7 mouse cellular contexts compared by ENCODE assay signal in genomic region chr7:16056459-16057135, GRCm38 (mm10). TPM values are rescaled to one million over a fixed set of nuclear protein-coding genes. Genes with fewer than 3 reads are reported as not detected.
DNase-seq lines count a peak whose midpoint lies in the region; ATAC-seq and TF ChIP-seq lines count a peak whose summit lies in the region.

No protein-coding gene starts in this region.

- peak; percentile 60 for TF ChIP-seq CTCF in left cerebral cortex, adult 2 months (IDR thresholded peaks at IDR 0.05)
- TF ChIP-seq CTCF in stomach, postnatal 0 days (IDR thresholded peaks at IDR 0.05; ENCODE audit: low read depth) = peak; percentile 63

- DNase-seq in left cerebral cortex, adult 2 months (ENCODE audit: extremely low spot score in 1 of 2, low spot score in 2 of 2) = peak in 1 of 2 experiments; percentile 41
- DNase-seq in left cerebral cortex, adult 11 months (ENCODE audit: low spot score) = no peak
- no peak for DNase-seq in ES-E14 (ENCODE audit: low read depth, low spot score)
- DNase-seq in adrenal gland, postnatal 36 days = peak; percentile 49 to 63
- peak; percentile 40 to 42 for DNase-seq in left cerebral cortex, postnatal 36 days (ENCODE audit: low spot score in 2 of 2)
- DNase-seq in stomach, postnatal 0 days (ENCODE audit: low spot score) = peak; percentile 36
- no peak for DNase-seq in ovary, postnatal 10 days (ENCODE audit: low spot score)

- no peaks in the 10 kb centered on the region for H3K27me3 ChIP-seq in stomach, postnatal 0 days (ENCODE audit: control insufficient read depth, insufficient read depth, low read length)

- H3K27ac ChIP-seq in left cerebral cortex, adult 2 months = no peak overlapping the region
- no peak overlapping the region for H3K27ac ChIP-seq in ES-E14 (ENCODE audit: insufficient read depth, low read depth, low read length, poor library complexity, severe bottlenecking)
- H3K27ac ChIP-seq in stomach, postnatal 0 days (replicated peaks) = peak overlapping the region; percentile 78

- no peaks in the 10 kb centered on the region for H3K9me3 ChIP-seq in ES-E14 (ENCODE audit: control insufficient read depth, insufficient read depth, low read depth, low read length)
- no peaks in the 10 kb centered on the region for H3K9me3 ChIP-seq in stomach, postnatal 0 days (ENCODE audit: control insufficient read depth, low read length)

- no peak for ATAC-seq in stomach, postnatal 0 days (ENCODE audit: low FRiP score, low TSS enrichment)

- no peaks in the 10 kb centered on the region for H3K36me3 ChIP-seq in ES-E14 (ENCODE audit: control insufficient read depth, insufficient read depth, low read length, poor library complexity, severe bottlenecking)
- no peaks in the 10 kb centered on the region for H3K36me3 ChIP-seq in stomach, postnatal 0 days (ENCODE audit: control insufficient read depth, insufficient read depth, low read length)

- no peak overlapping the region for H3K9ac ChIP-seq in ES-E14 (ENCODE audit: insufficient read depth, low read depth, low read length, poor library complexity, severe bottlenecking)
- no peak overlapping the region for H3K9ac ChIP-seq in stomach, postnatal 0 days (ENCODE audit: low read length)

- H3K4me1 ChIP-seq in ES-E14 (ENCODE audit: control insufficient read depth in 2 of 2, insufficient read depth in 2 of 2, low read length in 2 of 2, poor library complexity in 1 of 2) = peaks cover 0 to under 1% of the 10 kb centered on the region in 2 experiments; a peak in 1 of 4 replicates
- H3K4me1 ChIP-seq in stomach, postnatal 0 days (replicated peaks; ENCODE audit: control insufficient read depth, insufficient read depth) = no peaks in the 10 kb centered on the region

- 24% methylated on average over 5 of the region's 5 CpGs for WGBS in stomach, postnatal 0 days

- H3K4me3 ChIP-seq in left cerebral cortex, adult 2 months = no peak overlapping the region
- no peak overlapping the region for H3K4me3 ChIP-seq in ES-E14 (ENCODE audit: insufficient read depth in 1 of 2, low read depth in 1 of 2, low read length in 2 of 2, poor library complexity in 1 of 2, severe bottlenecking in 1 of 2)
- no peak overlapping the region for H3K4me3 ChIP-seq in stomach, postnatal 0 days (ENCODE audit: low read depth, low read length)

- TF ChIP-seq EP300 in stomach, postnatal 0 days (optimal IDR thresholded peaks at IDR 0.05) = no peak

- in situ Hi-C loops in ES-E14 (cut with MboI; ENCODE audit: low sequenced_read_pairs in 2 of 2, unreplicated experiment in 2 of 2) = no loop called here

- intact Hi-C loops in left cerebral cortex, adult 2 months (cut with DNase I) = loop anchor here (2.0 kb wide), 1 partner anchor 98 kb away; no protein-coding TSS in a partner anchor
- intact Hi-C loops in left cerebral cortex, postnatal 36 days (cut with DNase I) = no loop called here

- H3K4me2 ChIP-seq in stomach, postnatal 0 days (replicated peaks; ENCODE audit: low read depth) = no peak overlapping the region

TF ChIP-seq in ES-E14, 5 proteins besides CTCF, POLR2A, EP300 and RAD21:
- TF ChIP-seq ZC3H11A (IDR thresholded peaks at IDR 0.05; ENCODE audit: borderline replicate concordance, low read depth, low read length) = peak; percentile 15; the same call in 1 of the 2 replicates
- TF ChIP-seq ZNF384 (IDR thresholded peaks at IDR 0.05; ENCODE audit: low read depth, low read length) = no peak

RNA-seq across cellular contexts. Expression of gene Zfp541, which starts 5.0 kb away (rescaled TPM):
- total RNA-seq in left cerebral cortex, adult 2 months (2021) = under 1 TPM; 0.77 to 0.97 TPM
- 0.36 and 0.53 TPM in 2 replicates for total RNA-seq in ES-E14 (2012; rRNA removed)
- under 1 TPM; 0.10 to 0.13 TPM for total RNA-seq in adrenal gland, postnatal 36 days (2021)
- under 1 TPM; 0.64 to 0.88 TPM for total RNA-seq in left cerebral cortex, postnatal 36 days (2021)
- 0.05 TPM in 2 replicates for polyA plus RNA-seq in stomach, postnatal 0 days (2015; fragmentation: Nextera tagmentation; extraction: Ambion mirVana)

RNA-seq across cellular contexts. Expression of gene Bicra, which starts 8.9 kb away (rescaled TPM):
- 10 to 100 TPM; 14.5 to 15.4 TPM for total RNA-seq in left cerebral cortex, adult 2 months (2021)
- 3.5 and 3.6 TPM in 2 replicates for total RNA-seq in ES-E14 (2012; rRNA removed)
- 1 to 10 TPM; 9.4 to 9.9 TPM for total RNA-seq in adrenal gland, postnatal 36 days (2021)
- total RNA-seq in left cerebral cortex, postnatal 36 days (2021) = 10 to 100 TPM; 11.4 to 17.3 TPM
- polyA plus RNA-seq in stomach, postnatal 0 days (2015; fragmentation: Nextera tagmentation; extraction: Ambion mirVana) = 1.8 and 2.3 TPM in 2 replicates

RNA-seq across cellular contexts. Expression of gene Napa, which starts 41.7 kb away (rescaled TPM):
- 100 to 1,000 TPM; 269 to 280 TPM for total RNA-seq in left cerebral cortex, adult 2 months (2021)
- total RNA-seq in ES-E14 (2012; rRNA removed) = 99.5 and 103 TPM in 2 replicates
- total RNA-seq in adrenal gland, postnatal 36 days (2021) = 100 to 1,000 TPM; 143 to 167 TPM
- total RNA-seq in left cerebral cortex, postnatal 36 days (2021) = 100 to 1,000 TPM; 269 to 307 TPM
- polyA plus RNA-seq in stomach, postnatal 0 days (2015; fragmentation: Nextera tagmentation; extraction: Ambion mirVana) = 136 and 152 TPM in 2 replicates

Comparison
In these comparisons a context has a peak if more than half of its experiments do, and no peak if none do; other contexts are left out.
1. DNase-seq: peak in adrenal gland, postnatal 36 days (2 of 2), left cerebral cortex, postnatal 36 days (2 of 2) and stomach, postnatal 0 days (single experiment); none in left cerebral cortex, adult 11 months (single experiment), ES-E14 (single experiment) and ovary, postnatal 10 days (single experiment).